Mouse (Mus musculus) forebrain, postnatal 0 days (tissue): ENCODE measurements around the gene Cacna2d3. TPM values are rescaled to one million over a fixed set of nuclear protein-coding genes. Genes with fewer than 3 reads are reported as not detected.
A peak's percentile ranks its signal among the peaks of the same experiment; 100 is the strongest.

Experiments
- ATAC-seq: fragments of 200-750 bp; cut with Nextera tagmentation; 2 replicates; pipeline ENCODE4 v1.8.0; 2017; ENCODE audit warnings: mild to moderate bottlenecking, moderate library complexity
- DNase-seq: peaks from one replicate; pipeline ENCODE4 v3.0.0-alpha.2; 2015
- H3K27ac ChIP-seq: fragments of 300-500 bp; sonication (generic); 2 replicates; pipeline ENCODE4 v1.5.1; 2014; ENCODE audit warnings: low read depth, mild to moderate bottlenecking, antibody characterized with exemption, low read length, moderate library complexity, mixed read lengths
- H3K27me3 ChIP-seq: fragments of 300-500 bp; sonication (generic); 2 replicates; pipeline ENCODE4 v1.6.1; 2014; ENCODE audit warnings: mild to moderate bottlenecking, low read length, mixed read lengths; ENCODE audit not compliant: insufficient read depth
- H3K36me3 ChIP-seq: fragments of 300-500 bp; sonication (generic); 2 replicates; pipeline ENCODE4 v1.6.1; 2014; ENCODE audit warnings: mild to moderate bottlenecking, moderate library complexity; ENCODE audit not compliant: insufficient read depth
- H3K4me1 ChIP-seq: fragments of 300-500 bp; sonication (generic); 2 replicates; pipeline ENCODE4 v1.6.1; 2014; ENCODE audit warnings: antibody characterized with exemption; ENCODE audit not compliant: insufficient read depth
- H3K4me2 ChIP-seq: fragments of 300-500 bp; sonication (generic); 2 replicates; pipeline ENCODE4 v1.6.1; 2014; ENCODE audit warnings: low read depth, mild to moderate bottlenecking, moderate library complexity
- H3K4me3 ChIP-seq: fragments of 300-500 bp; sonication (generic); 2 replicates; pipeline ENCODE4 v1.5.1; 2014; ENCODE audit warnings: low read depth, low read length, mixed read lengths
- H3K9ac ChIP-seq: fragments of 300-500 bp; sonication (generic); 2 replicates; pipeline ENCODE4 v1.6.1; 2014; ENCODE audit warnings: mild to moderate bottlenecking
- H3K9me3 ChIP-seq: fragments of 300-500 bp; sonication (generic); 2 replicates; pipeline ENCODE4 v1.6.1; 2016; ENCODE audit warnings: low read length
- CTCF ChIP-seq: sonication (generic); IDR thresholded peaks from 2 replicates; pipeline ENCODE4 v1.5.1; 2016; ENCODE audit warnings: antibody characterized with exemption, control low read depth, low read depth
- WGBS: fragments of 180-500 bp; shearing (Covaris S2); extraction: QIAGEN DNeasy Blood & Tissue Kit; methylation state at CpG from one replicate; pipeline ENCODE4 v1.1.7; 2014; 5-methylcytosine and 5-hydroxymethylcytosine counted together
- polyA plus RNA-seq: library from polyadenylated mRNA; unstranded; fragments of >200 nt; fragmentation: Nextera tagmentation; extraction: Ambion mirVana; gene quantifications from 2 replicates; pipeline ENCODE4 v1.2.1, GENCODE M21; 2015
- total RNA-seq: library from RNA; depleted of rRNA; stranded (reverse); fragments of >200 nt; gene quantifications from 2 replicates; pipeline ENCODE4 v1.2.3, GENCODE M21; 2014

Cacna2d3 gene
- total and polyA plus RNA-seq, 2 experiments from 2014 or later: 28.1 to 37.7 TPM

GRCm38 (mm10) chr14:29051951-29052835, 669.5 kb downstream of the Cacna2d3 start:
- H3K36me3 ChIP-seq: no peaks in the 10 kb centered on the region
- H3K27me3 ChIP-seq: no peaks in the 10 kb centered on the region
- H3K9ac ChIP-seq: no peak overlapping the region
- TF ChIP-seq CTCF: no peak
- H3K27ac ChIP-seq: no peak overlapping the region
- H3K4me1 ChIP-seq: no peaks in the 10 kb centered on the region
- H3K4me2 ChIP-seq: no peak overlapping the region
- 76% methylated on average over 16 of the region's 16 CpGs for WGBS
- no peaks in the 10 kb centered on the region for H3K9me3 ChIP-seq
- H3K4me3 ChIP-seq: no peak overlapping the region
- DNase-seq: no peak
- no peak for ATAC-seq

DNA sequence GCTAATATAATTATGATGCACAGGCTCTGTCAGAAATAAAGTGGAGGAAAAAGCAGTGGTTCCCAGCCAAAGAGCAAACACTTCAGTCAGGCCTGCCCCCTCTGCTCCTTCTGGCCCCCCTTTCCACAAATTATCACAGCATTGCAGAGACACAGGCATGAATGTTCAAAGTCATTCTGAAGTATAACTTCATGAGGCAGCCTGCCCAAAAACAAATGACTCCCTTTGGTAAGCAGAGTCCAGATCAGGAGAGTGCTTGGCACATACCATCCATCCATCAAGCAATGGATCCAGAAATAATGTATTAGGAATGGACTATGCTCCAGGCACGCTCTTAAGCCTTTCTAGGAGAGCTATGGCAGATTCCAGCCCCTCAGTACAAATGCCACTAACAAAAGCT, 679.3 kb downstream of the Cacna2d3 start:
- no peak for TF ChIP-seq CTCF
- no peak overlapping the region for H3K4me2 ChIP-seq
- H3K36me3 ChIP-seq: no peaks in the 10 kb centered on the region; the same call in 1 of the 2 replicates
- no peaks in the 10 kb centered on the region for H3K4me1 ChIP-seq
- H3K4me3 ChIP-seq: no peak overlapping the region
- H3K27me3 ChIP-seq: no peaks in the 10 kb centered on the region
- no peak for ATAC-seq
- no peaks in the 10 kb centered on the region for H3K9me3 ChIP-seq
- no peak for DNase-seq
- WGBS: 68% methylated on average over 1 of the region's 1 CpGs
- H3K9ac ChIP-seq: no peak overlapping the region
- no peak overlapping the region for H3K27ac ChIP-seq

DNA sequence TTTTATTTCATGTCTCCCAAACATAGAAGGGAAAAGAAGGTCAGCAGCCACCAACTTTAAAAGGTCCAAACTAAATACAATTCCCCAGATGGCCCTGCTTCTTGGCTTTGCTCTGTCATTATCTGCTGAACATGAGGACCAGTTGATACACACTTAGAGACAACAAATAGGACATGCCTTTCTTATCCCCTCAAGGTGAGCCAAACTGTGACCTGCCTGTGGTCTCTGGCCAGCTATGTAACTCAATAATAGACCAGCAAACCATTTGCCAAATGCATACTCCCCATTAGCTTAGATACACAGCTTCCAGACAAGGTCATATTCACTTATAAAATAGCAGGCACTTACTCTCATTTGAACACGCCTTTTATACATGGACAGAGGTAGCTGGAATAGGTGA, 680.2 kb downstream of the Cacna2d3 start:
- no peak for ATAC-seq
- H3K36me3 ChIP-seq: no peaks in the 10 kb centered on the region; the same call in 1 of the 2 replicates
- H3K9ac ChIP-seq: no peak overlapping the region
- no peak overlapping the region for H3K27ac ChIP-seq
- H3K4me2 ChIP-seq: no peak overlapping the region
- H3K27me3 ChIP-seq: no peaks in the 10 kb centered on the region; the same call in 1 of the 2 replicates
- 89% methylated on average over 1 of the region's 1 CpGs for WGBS
- H3K4me3 ChIP-seq: no peak overlapping the region
- no peak for DNase-seq
- H3K4me1 ChIP-seq: no peaks in the 10 kb centered on the region
- H3K9me3 ChIP-seq: no peaks in the 10 kb centered on the region
- TF ChIP-seq CTCF: no peak

- DNase-seq (peak; percentile 63), ATAC-seq (peak; percentile 66)
- Histone ChIP-seq H3K4me3 (no peak overlapping the region), H3K9me3 (no peaks in the 10 kb centered on the region), H3K27ac (no peak overlapping the region), H3K9ac (no peak overlapping the region), H3K27me3 (no peaks in the 10 kb centered on the region; the same call in 1 of the 2 replicates), H3K36me3 (no peaks in the 10 kb centered on the region; the same call in 1 of the 2 replicates), H3K4me2 (no peak overlapping the region), H3K4me1 (no peaks in the 10 kb centered on the region)
- TF ChIP-seq CTCF: no peak
- 35% methylated on average over 9 of the region's 9 CpGs for WGBS
Observed at GRCm38 (mm10) chr14:29040606-29041364, 680.9 kb downstream of the Cacna2d3 start.

DNA sequence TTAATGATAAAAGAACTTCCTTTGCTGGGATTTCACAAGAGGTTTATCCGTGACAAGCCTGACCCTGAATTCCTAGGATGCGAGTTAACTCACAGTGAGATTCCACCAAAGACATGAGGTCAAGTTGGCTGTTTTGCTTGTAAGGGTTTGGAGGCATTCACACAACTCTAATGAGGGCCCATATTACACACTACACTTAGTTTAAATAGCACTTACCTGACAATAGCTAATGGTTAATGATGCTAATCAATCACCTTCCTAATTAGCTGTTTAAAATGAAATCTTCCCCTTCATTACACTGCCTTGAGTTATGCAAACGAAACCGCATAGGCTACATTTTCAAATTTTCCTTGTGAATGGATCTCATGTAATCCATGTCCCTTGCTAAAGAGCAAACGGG, 683.4 kb downstream of the Cacna2d3 start:
- ATAC-seq (no peak), DNase-seq (no peak)
- no peaks in the 10 kb centered on the region; the same call in 1 of the 2 replicates for H3K27me3 ChIP-seq
- TF ChIP-seq CTCF: no peak
- no peak overlapping the region for H3K27ac ChIP-seq
- WGBS: 24% methylated on average over 5 of the region's 5 CpGs
- no peaks in the 10 kb centered on the region; the same call in 1 of the 2 replicates for H3K36me3 ChIP-seq
- H3K4me3 ChIP-seq: no peak overlapping the region
- H3K9ac ChIP-seq: no peak overlapping the region
- H3K9me3 ChIP-seq: no peaks in the 10 kb centered on the region
- H3K4me2 ChIP-seq: no peak overlapping the region
- no peaks in the 10 kb centered on the region for H3K4me1 ChIP-seq

DNA sequence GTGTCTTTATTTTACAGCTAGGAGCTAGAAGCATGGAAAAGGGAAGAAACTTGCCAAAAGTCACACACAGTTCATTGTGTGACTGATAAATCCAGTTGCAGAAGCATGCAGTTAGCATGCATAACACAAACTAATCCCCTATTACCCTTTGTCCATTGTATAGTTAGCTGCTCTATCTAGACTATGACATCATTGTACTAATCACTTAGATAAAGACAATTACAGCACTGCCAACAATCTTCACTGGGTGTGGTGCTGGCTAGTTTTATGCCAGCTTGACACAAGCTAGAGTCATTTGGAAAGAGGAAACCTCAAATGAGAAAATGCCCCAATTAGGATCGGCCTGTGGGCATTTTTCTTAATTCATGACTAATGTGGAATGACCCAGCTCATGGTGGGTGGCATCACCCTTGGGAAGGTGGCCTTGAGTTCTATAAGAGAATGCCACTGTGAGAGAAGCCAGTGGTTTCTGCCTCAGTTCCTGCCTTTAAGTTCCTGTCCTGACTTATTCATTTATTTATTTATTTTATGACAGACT, 689.7 kb downstream of the Cacna2d3 start:
- Histone ChIP-seq H3K36me3 (no peaks in the 10 kb centered on the region), H3K4me3 (no peak overlapping the region), H3K4me1 (0 out of 2 replicates have a peak, but pooled peaks cover 3% of the 10 kb centered on the region), H3K27ac (no peak overlapping the region), H3K9ac (no peak overlapping the region), H3K4me2 (no peak overlapping the region), H3K9me3 (no peaks in the 10 kb centered on the region), H3K27me3 (no peaks in the 10 kb centered on the region)
- TF ChIP-seq CTCF: no peak
- no peak for ATAC-seq
- no peak for DNase-seq
- 58% methylated on average over 1 of the region's 1 CpGs for WGBS
